ENCODE assay signal across 17 mouse cellular contexts in genomic region chr17:5510564-5510963, GRCm38 (mm10). TPM values are rescaled to one million over a fixed set of nuclear protein-coding genes. Genes with fewer than 3 reads are reported as not detected.
DNase-seq lines count a peak whose midpoint lies in the region; ATAC-seq and TF ChIP-seq lines count a peak whose summit lies in the region.
"Had no signal": no experiment of that assay in that cellular context is flagged by ENCODE, and none has a peak within 500 bp of the region (broad histone marks: within the 10 kb centered on the region; RNA-seq: fewer than 3 reads in every experiment).

No protein-coding gene starts in this region.

- H3K4me2 ChIP-seq in forebrain, embryonic 11.5 days (ENCODE audit: low read depth, low read length, severe bottlenecking) = no peak overlapping the region
- no peak overlapping the region for H3K4me2 ChIP-seq in forebrain, embryonic 16.5 days (ENCODE audit: low read length)
- H3K4me2 ChIP-seq: forebrain, embryonic 13.5 days; midbrain, embryonic 13.5 days; neural tube, embryonic 12.5 days had no signal

- no peak overlapping the region for H3K27ac ChIP-seq in forebrain, embryonic 11.5 days (ENCODE audit: low read depth, low read length)
- no peak overlapping the region for H3K27ac ChIP-seq in forebrain, embryonic 16.5 days (ENCODE audit: low read length)
- peak overlapping the region; percentile 4; the same call in 1 of the 2 replicates for H3K27ac ChIP-seq in olfactory bulb, adult 2 months (ENCODE audit: insufficient read depth, low read depth, low read length)
- H3K27ac ChIP-seq: forebrain, embryonic 13.5 days; midbrain, embryonic 13.5 days; neural tube, embryonic 12.5 days had no signal

- WGBS in forebrain, embryonic 11.5 days = 91% methylated on average over 9 of the region's 9 CpGs
- 88% methylated on average over 9 of the region's 9 CpGs for WGBS in forebrain, embryonic 16.5 days
- WGBS in olfactory bulb, adult 2 months = 81% methylated on average over 9 of the region's 9 CpGs

- H3K4me3 ChIP-seq in forebrain, embryonic 11.5 days (ENCODE audit: low read depth, low read length) = no peak overlapping the region
- H3K4me3 ChIP-seq in forebrain, embryonic 16.5 days (replicated peaks; ENCODE audit: low read length) = no peak overlapping the region
- H3K4me3 ChIP-seq in olfactory bulb, adult 2 months (ENCODE audit: insufficient read depth, low read depth, low read length) = no peak overlapping the region
- H3K4me3 ChIP-seq: forebrain, embryonic 13.5 days; midbrain, embryonic 13.5 days; neural tube, embryonic 12.5 days had no signal

- H3K9ac ChIP-seq in forebrain, embryonic 11.5 days (ENCODE audit: low read length) = no peak overlapping the region
- H3K9ac ChIP-seq in forebrain, embryonic 16.5 days (replicated peaks; ENCODE audit: low read depth, low read length) = no peak overlapping the region
- H3K9ac ChIP-seq: forebrain, embryonic 13.5 days; midbrain, embryonic 13.5 days; neural tube, embryonic 12.5 days had no signal

- peak; percentile 25 for DNase-seq in forebrain, embryonic 11.5 days (ENCODE audit: low spot score)
- DNase-seq in adrenal gland, adult 2 months = peak; percentile 55
- DNase-seq in liver = peak; percentile 75
- DNase-seq in B cell, adult 2 months = no peak
- DNase-seq in kidney, postnatal 4 days = no peak
- DNase-seq in layer of hippocampus, adult 18-20 months (ENCODE audit: low spot score in 2 of 2) = no peak
- DNase-seq: cerebellum, adult 8-10 months; gastrocnemius, postnatal 25 days; kidney, adult 8-10 months; lung, postnatal 14 days; right cerebral cortex, postnatal 25 days had no signal

- no peaks in the 10 kb centered on the region for H3K9me3 ChIP-seq in forebrain, embryonic 11.5 days (ENCODE audit: control insufficient read depth, low read length)
- H3K9me3 ChIP-seq in forebrain, embryonic 16.5 days (ENCODE audit: control insufficient read depth, low read length) = no peaks in the 10 kb centered on the region
- H3K9me3 ChIP-seq: forebrain, embryonic 13.5 days; midbrain, embryonic 13.5 days; neural tube, embryonic 12.5 days had no signal

- no peaks in the 10 kb centered on the region for H3K4me1 ChIP-seq in forebrain, embryonic 11.5 days (replicated peaks; ENCODE audit: control insufficient read depth, insufficient read depth, low read length)
- H3K4me1 ChIP-seq in forebrain, embryonic 16.5 days (replicated peaks; ENCODE audit: control insufficient read depth, insufficient read depth, low read length) = peaks cover 5% of the 10 kb centered on the region
- H3K4me1 ChIP-seq in olfactory bulb, adult 2 months (ENCODE audit: control insufficient read depth, insufficient read depth, low read length) = peaks cover 15% of the 10 kb centered on the region
- H3K4me1 ChIP-seq: neural tube, embryonic 12.5 days had no signal

- no peak for TF ChIP-seq CTCF in olfactory bulb, adult 2 months (IDR thresholded peaks at IDR 0.05; ENCODE audit: insufficient read depth, low read depth, low read length)

- no peaks in the 10 kb centered on the region for H3K27me3 ChIP-seq in forebrain, embryonic 11.5 days (ENCODE audit: control insufficient read depth, insufficient read depth, low read length)
- H3K27me3 ChIP-seq in forebrain, embryonic 16.5 days (replicated peaks; ENCODE audit: control insufficient read depth, insufficient read depth, low read length) = no peaks in the 10 kb centered on the region
- H3K27me3 ChIP-seq: forebrain, embryonic 13.5 days; midbrain, embryonic 13.5 days; neural tube, embryonic 12.5 days had no signal

- no peak for TF ChIP-seq POLR2A in olfactory bulb, adult 2 months (IDR thresholded peaks at IDR 0.05; ENCODE audit: insufficient read depth, low read depth, low read length)

- no peak for ATAC-seq in forebrain, embryonic 11.5 days (replicated peaks; ENCODE audit: low FRiP score)
- no peak for ATAC-seq in forebrain, embryonic 16.5 days
- ATAC-seq: forebrain, embryonic 13.5 days; hindbrain, embryonic 16.5 days; midbrain, embryonic 13.5 days had no signal

- H3K36me3 ChIP-seq in forebrain, embryonic 11.5 days (ENCODE audit: control insufficient read depth, insufficient read depth, low read length) = no peaks in the 10 kb centered on the region
- no peaks in the 10 kb centered on the region for H3K36me3 ChIP-seq in forebrain, embryonic 16.5 days (ENCODE audit: control insufficient read depth, insufficient read depth)
- H3K36me3 ChIP-seq: midbrain, embryonic 13.5 days; neural tube, embryonic 12.5 days had no signal

RNA-seq across cellular contexts. Expression of gene Zdhhc14, which starts 18.2 kb away (rescaled TPM):
- polyA plus RNA-seq in forebrain, embryonic 11.5 days (2014; fragmentation: Nextera tagmentation; extraction: Ambion mirVana) = 2.3 and 2.4 TPM in 2 replicates
- polyA plus RNA-seq in forebrain, embryonic 16.5 days (2015; fragmentation: Nextera tagmentation; extraction: Ambion mirVana) = 6.6 and 8.1 TPM in 2 replicates
- total RNA-seq in adrenal gland, adult 2 months (2021) = 1 to 10 TPM; 3.1 to 5.8 TPM
- polyA plus RNA-seq in adrenal gland, adult 2 months (2012; rRNA removed) = 2.3 and 2.8 TPM in 2 replicates
- not detected in 2 replicates for polyA plus RNA-seq in olfactory bulb, adult 2 months (2012; ENCODE audit: insufficient read depth, insufficient read length, low replicate concordance, missing spikeins)
- 10 to 100 TPM; 44.7 to 49.7 TPM for total RNA-seq in layer of hippocampus, adult 18-20 months (2021)

Comparison
In these comparisons a context has a peak if more than half of its experiments do, and no peak if none do; other contexts are left out.
1. DNase-seq: peak in forebrain, embryonic 11.5 days (single experiment), adrenal gland, adult 2 months (single experiment) and liver (single experiment); none in B cell, adult 2 months (0 of 2), kidney, postnatal 4 days (0 of 2) and layer of hippocampus, adult 18-20 months (0 of 2).